In the genomic region with DNA sequence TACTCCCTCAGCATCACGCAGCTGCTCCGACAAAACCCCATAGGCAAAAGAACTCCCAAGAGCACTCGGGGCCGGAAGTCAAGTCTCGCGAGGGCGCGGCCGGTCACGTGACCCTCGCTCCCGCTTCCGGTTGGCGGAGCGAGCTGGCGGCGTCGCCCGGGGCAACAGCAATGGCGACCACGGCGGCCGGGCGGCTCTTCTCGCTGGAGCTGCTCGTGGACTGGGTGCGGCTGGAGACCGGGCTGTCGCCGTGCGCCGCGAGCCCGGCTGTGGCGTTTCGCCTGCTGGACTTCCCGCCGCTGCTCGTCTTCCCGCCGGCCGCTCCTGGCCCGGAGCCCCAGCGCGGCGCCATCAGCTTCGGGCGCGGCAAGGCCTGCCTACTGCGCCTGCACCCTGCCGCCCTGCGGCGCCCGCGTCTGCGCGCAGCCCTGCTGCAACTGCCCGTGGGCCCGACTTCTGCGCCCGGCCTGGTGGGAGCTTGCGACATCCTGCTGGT, we compare ENCODE assay signal across 8 mouse cellular contexts. TPM values are rescaled to one million over a fixed set of nuclear protein-coding genes. Genes with fewer than 3 reads are reported as not detected.
DNase-seq lines count a peak whose midpoint lies in the region; ATAC-seq lines count a peak whose summit lies in the region.

Map10 (plus strand) TSS at position 119 of the 496 bp plus-strand sequence.

- H3K4me2 ChIP-seq in forebrain, embryonic 14.5 days (ENCODE audit: low read length), result peak within 1 kb of the TSS; percentile 87
- H3K4me2 ChIP-seq in liver, embryonic 13.5 days, result peak within 1 kb of the TSS; percentile 80
- peak within 1 kb of the TSS; percentile 91 for H3K4me2 ChIP-seq in stomach, embryonic 14.5 days (replicated peaks; ENCODE audit: low read depth, low read length)

- H3K9ac ChIP-seq in forebrain, embryonic 14.5 days (ENCODE audit: low read length), result peak within 1 kb of the TSS; percentile 77
- H3K9ac ChIP-seq in liver, embryonic 13.5 days, result peak within 1 kb of the TSS; percentile 50
- peak within 1 kb of the TSS; percentile 67 for H3K9ac ChIP-seq in stomach, embryonic 14.5 days (replicated peaks; ENCODE audit: low read depth, low read length)

- DNase-seq in CD4-positive helper T cell, adult 2 months (ENCODE audit: low read depth, low spot score), result peak; percentile 89
- DNase-seq in c-Kit-positive CD71-positive TER-119-negative erythroid progenitor cells, embryonic 14.5 days (ENCODE audit: low read depth), result peak; percentile 30
- DNase-seq in forebrain, embryonic 14.5 days (ENCODE audit: low spot score), result peak; percentile 94
- peak; percentile 91 to 92 for DNase-seq in heart, postnatal 10 days
- peak; percentile 88 to 94 for DNase-seq in kidney, postnatal 36 days
- DNase-seq in liver, embryonic 13.5 days, result peak; percentile 62
- peak; percentile 89 for DNase-seq in neural tube, embryonic 10.5 days (ENCODE audit: extremely low spot score, low spot score)

- peak; percentile 94 for ATAC-seq in forebrain, embryonic 14.5 days
- peak; percentile 76 for ATAC-seq in liver, embryonic 13.5 days (ENCODE audit: low read depth)
- ATAC-seq in stomach, embryonic 14.5 days (ENCODE audit: insufficient number of reproducible peaks, insufficient read depth, low FRiP score, low read depth), result peak; percentile 86

- H3K36me3 ChIP-seq in forebrain, embryonic 14.5 days (ENCODE audit: control insufficient read depth, insufficient read depth, low read length), result no peaks in the 10 kb centered on the region
- H3K36me3 ChIP-seq in liver, embryonic 13.5 days, result no peaks in the 10 kb centered on the region
- H3K36me3 ChIP-seq in stomach, embryonic 14.5 days (ENCODE audit: control insufficient read depth, insufficient read depth, low read length), result no peaks in the 10 kb centered on the region

- peak within 1 kb of the TSS; percentile 58; the same call in 1 of the 2 replicates for H3K27ac ChIP-seq in forebrain, embryonic 14.5 days (ENCODE audit: low read depth, low read length)
- no peak within 1 kb of the TSS for H3K27ac ChIP-seq in liver, embryonic 13.5 days
- peak within 1 kb of the TSS; percentile 58; the same call in 1 of the 2 replicates for H3K27ac ChIP-seq in stomach, embryonic 14.5 days (ENCODE audit: low read length)

- peak within 1 kb of the TSS; percentile 59 for H3K4me3 ChIP-seq in forebrain, embryonic 14.5 days (ENCODE audit: low read depth, low read length)
- peak within 1 kb of the TSS; percentile 62 for H3K4me3 ChIP-seq in liver, embryonic 13.5 days (replicated peaks)
- H3K4me3 ChIP-seq in stomach, embryonic 14.5 days (ENCODE audit: low read depth, low read length), result peak within 1 kb of the TSS; percentile 53

- intact Hi-C loops in heart, postnatal 10 days (cut with DNase I), result loop anchor here (5.0 kb wide), 1 partner anchor 97 kb away; no protein-coding TSS in a partner anchor

- H3K4me1 ChIP-seq in forebrain, embryonic 14.5 days (ENCODE audit: control insufficient read depth, insufficient read depth, low read length), result peaks cover 3% of the 10 kb centered on the region; the same call in 1 of the 2 replicates
- peaks cover 13% of the 10 kb centered on the region for H3K4me1 ChIP-seq in liver, embryonic 13.5 days (replicated peaks)
- 0 out of 2 replicates have a peak, but pooled peaks cover 3% of the 10 kb centered on the region for H3K4me1 ChIP-seq in stomach, embryonic 14.5 days (ENCODE audit: control insufficient read depth, insufficient read depth, low read length)

- peaks cover 21% of the 10 kb centered on the region for H3K9me3 ChIP-seq in forebrain, embryonic 14.5 days (replicated peaks; ENCODE audit: control insufficient read depth, low read length)
- H3K9me3 ChIP-seq in liver, embryonic 13.5 days (replicated peaks), result peaks cover 29% of the 10 kb centered on the region; the same call in 1 of the 2 replicates
- peaks cover 22% of the 10 kb centered on the region for H3K9me3 ChIP-seq in stomach, embryonic 14.5 days (ENCODE audit: control insufficient read depth, low read depth, low read length)

- 1% methylated on average over 59 of the region's 62 CpGs for WGBS in forebrain, embryonic 14.5 days
- WGBS in liver, embryonic 13.5 days (ENCODE audit: insufficient replicate concordance), result 3% methylated on average over 54 of the region's 62 CpGs
- 2% methylated on average over 56 of the region's 62 CpGs for WGBS in stomach, embryonic 14.5 days

- H3K27me3 ChIP-seq in forebrain, embryonic 14.5 days (replicated peaks; ENCODE audit: control insufficient read depth, insufficient read depth, low read length), result no peaks in the 10 kb centered on the region
- H3K27me3 ChIP-seq in liver, embryonic 13.5 days, result no peaks in the 10 kb centered on the region; the same call in 1 of the 2 replicates
- no peaks in the 10 kb centered on the region for H3K27me3 ChIP-seq in stomach, embryonic 14.5 days (ENCODE audit: control insufficient read depth, insufficient read depth, low read length)

RNA-seq across cellular contexts. Expression of gene Map10, which starts in this region (rescaled TPM):
- 9.3 and 11.6 TPM in 2 replicates for polyA plus RNA-seq in forebrain, embryonic 14.5 days (2014; fragmentation: Nextera tagmentation; extraction: Ambion mirVana)
- total RNA-seq in heart, postnatal 10 days (2021), result 1 to 10 TPM; 5.8 to 6.5 TPM
- 0.97 and 1.00 TPM in 2 replicates for polyA plus RNA-seq in liver, embryonic 13.5 days (2015; fragmentation: Nextera tagmentation; extraction: Ambion mirVana)
- 6.4 and 7.4 TPM in 2 replicates for polyA plus RNA-seq in stomach, embryonic 14.5 days (2014; fragmentation: Nextera tagmentation; extraction: Ambion mirVana)

Comparison
In these comparisons a context has a peak if more than half of its experiments do, and no peak if none do; other contexts are left out.
1. Peak in DNase-seq, ATAC-seq, H3K4me3 ChIP-seq, H3K9ac ChIP-seq and H3K4me2 ChIP-seq in liver, embryonic 13.5 days; RNA of the gene not detected or under 1 TPM.
2. DNase-seq: peak in every context shown above with its lines; median percentile 94 in forebrain, embryonic 14.5 days; 92 in heart, postnatal 10 days; 91 in kidney, postnatal 36 days; 89 in CD4-positive helper T cell, adult 2 months; 89 in neural tube, embryonic 10.5 days; 62 in liver, embryonic 13.5 days; 30 in c-Kit-positive CD71-positive TER-119-negative erythroid progenitor cells, embryonic 14.5 days.